Mouse (Mus musculus): ENCODE measurements around the gene Slc39a2.

The Slc39a2 gene

GRCm38 (mm10) chr14:51918966-51919365, 26.3 kb downstream of the Slc39a2 start:
- no peak for TF ChIP-seq GATA4 (IDR thresholded peaks at IDR 0.05; ENCODE audit: insufficient replicate concordance, low read length)

GRCm38 (mm10) chr14:51921759-51922570, 29.3 kb downstream of the Slc39a2 start:
- TF ChIP-seq GATA4 (IDR thresholded peaks at IDR 0.05; ENCODE audit: insufficient replicate concordance, low read length), result no peak

- no peak for TF ChIP-seq GATA4 (IDR thresholded peaks at IDR 0.05; ENCODE audit: insufficient replicate concordance, low read length)
Observed at GRCm38 (mm10) chr14:51922571-51922865, 29.8 kb downstream of the Slc39a2 start, which contains the start of gene Rnase13. Rnase13 (minus strand) TSS chr14:51922773.

GRCm38 (mm10) chr14:51922910-51923309, 30.2 kb downstream of the Slc39a2 start:
- no peak for TF ChIP-seq GATA4 (IDR thresholded peaks at IDR 0.05; ENCODE audit: insufficient replicate concordance, low read length)

- TF ChIP-seq GATA4 (IDR thresholded peaks at IDR 0.05; ENCODE audit: insufficient replicate concordance, low read length), result no peak
Observed at GRCm38 (mm10) chr14:51923492-51923891, 30.8 kb downstream of the Slc39a2 start.

GRCm38 (mm10) chr14:51929309-51929943, 36.7 kb downstream of the Slc39a2 start:
- no peak for TF ChIP-seq GATA4 (IDR thresholded peaks at IDR 0.05; ENCODE audit: insufficient replicate concordance, low read length)

GRCm38 (mm10) chr14:51929968-51930367, 37.3 kb downstream of the Slc39a2 start:
- no peak for TF ChIP-seq GATA4 (IDR thresholded peaks at IDR 0.05; ENCODE audit: insufficient replicate concordance, low read length)

- TF ChIP-seq GATA4 (IDR thresholded peaks at IDR 0.05; ENCODE audit: insufficient replicate concordance, low read length), result no peak
Observed at GRCm38 (mm10) chr14:51930824-51931223, 38.1 kb downstream of the Slc39a2 start.

GRCm38 (mm10) chr14:51932092-51933020, 39.7 kb downstream of the Slc39a2 start:
- no peak for TF ChIP-seq GATA4 (IDR thresholded peaks at IDR 0.05; ENCODE audit: insufficient replicate concordance, low read length)

- TF ChIP-seq GATA4 (IDR thresholded peaks at IDR 0.05; ENCODE audit: insufficient replicate concordance, low read length), result no peak
Observed at GRCm38 (mm10) chr14:51939005-51939404, 46.3 kb downstream of the Slc39a2 start.

- TF ChIP-seq GATA4 (IDR thresholded peaks at IDR 0.05; ENCODE audit: insufficient replicate concordance, low read length), result no peak; the same call in 1 of the 2 replicates
Observed at GRCm38 (mm10) chr14:51940944-51941560, 48.4 kb downstream of the Slc39a2 start.

- no peak for TF ChIP-seq GATA4 (IDR thresholded peaks at IDR 0.05; ENCODE audit: insufficient replicate concordance, low read length)
Observed at GRCm38 (mm10) chr14:51941577-51941976, 48.9 kb downstream of the Slc39a2 start.

GRCm38 (mm10) chr14:51942236-51942635, 49.5 kb downstream of the Slc39a2 start:
- no peak for TF ChIP-seq GATA4 (IDR thresholded peaks at IDR 0.05; ENCODE audit: insufficient replicate concordance, low read length)

- TF ChIP-seq GATA4 (IDR thresholded peaks at IDR 0.05; ENCODE audit: insufficient replicate concordance, low read length), result no peak
Observed at GRCm38 (mm10) chr14:51943336-51943735, 50.6 kb downstream of the Slc39a2 start.

Data from liver, adult (tissue).